Mouse (Mus musculus): ENCODE data around the gene Nsmce4a.
"Not testable (repeated sequence)": the region's sequence is repeated elsewhere in the genome, so short reads cannot be mapped to it uniquely, and the experiment has no call there.

Gene Nsmce4a

DNA sequence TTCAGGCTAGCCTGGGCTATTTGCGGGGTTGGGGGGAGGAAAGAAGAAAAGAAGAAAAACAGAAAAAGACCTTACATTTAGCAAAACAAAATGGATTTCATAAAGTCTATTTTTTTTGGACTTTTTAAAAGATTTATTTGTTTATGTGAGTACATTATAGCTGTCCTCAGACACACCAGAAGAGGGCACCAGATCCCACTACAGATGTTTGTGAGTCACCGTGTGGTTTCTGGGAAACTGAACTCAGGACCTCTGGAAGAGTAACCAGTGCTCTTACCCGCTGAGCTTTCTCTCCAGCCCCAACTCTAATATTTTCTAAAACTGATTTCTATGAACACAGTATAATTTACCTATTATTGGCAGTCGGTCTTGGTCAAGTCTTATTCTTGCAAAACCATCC, 37.7 kb downstream of the Nsmce4a start:
- no peak for DNase-seq (ENCODE audit: low spot score)

DNA sequence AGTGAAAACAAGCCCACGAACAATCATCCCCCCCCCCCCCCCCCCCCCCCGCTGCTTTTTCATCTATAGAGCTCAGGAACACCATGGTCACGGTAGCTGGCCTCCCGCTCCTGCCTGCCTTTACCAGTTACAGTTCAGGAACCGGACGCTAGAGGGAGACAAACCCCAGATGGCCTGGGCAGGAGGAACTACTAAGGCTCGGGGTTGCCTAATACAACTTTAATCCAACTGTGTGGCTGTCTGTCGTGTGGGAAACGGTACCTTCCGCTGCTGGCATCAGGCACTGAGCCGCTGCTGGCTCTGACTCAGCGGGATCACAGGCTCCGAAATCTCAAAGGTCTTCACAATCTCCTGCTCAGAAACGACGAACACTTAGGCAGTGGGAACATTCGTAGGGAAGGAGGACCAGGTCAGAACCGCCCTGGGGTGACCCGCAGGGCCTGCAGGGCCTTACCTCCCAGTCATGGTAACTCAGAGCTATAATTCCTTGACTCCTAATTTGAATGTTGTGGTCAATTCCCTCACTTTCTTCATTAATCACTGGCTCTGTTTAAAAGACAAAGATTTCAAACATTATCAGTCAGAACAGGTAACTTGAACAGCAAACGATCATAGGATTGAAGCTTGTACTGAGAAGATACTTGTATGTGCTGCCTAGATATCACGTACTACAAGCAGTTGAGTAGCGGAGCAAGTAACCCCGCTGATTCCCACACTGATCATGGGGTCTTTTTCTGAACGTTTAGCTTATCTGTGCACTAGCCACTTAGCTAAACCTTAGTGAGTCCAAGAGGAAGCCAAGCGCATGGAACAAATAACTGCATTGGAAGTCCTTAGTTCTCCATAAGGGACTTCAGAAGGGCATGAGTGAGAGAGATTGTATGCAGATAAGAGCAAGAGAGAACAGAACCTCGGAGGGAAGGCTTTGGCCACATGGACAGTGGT, 39.3 kb downstream of the Nsmce4a start:
- peak; percentile 92 for DNase-seq (ENCODE audit: low spot score)

DNA sequence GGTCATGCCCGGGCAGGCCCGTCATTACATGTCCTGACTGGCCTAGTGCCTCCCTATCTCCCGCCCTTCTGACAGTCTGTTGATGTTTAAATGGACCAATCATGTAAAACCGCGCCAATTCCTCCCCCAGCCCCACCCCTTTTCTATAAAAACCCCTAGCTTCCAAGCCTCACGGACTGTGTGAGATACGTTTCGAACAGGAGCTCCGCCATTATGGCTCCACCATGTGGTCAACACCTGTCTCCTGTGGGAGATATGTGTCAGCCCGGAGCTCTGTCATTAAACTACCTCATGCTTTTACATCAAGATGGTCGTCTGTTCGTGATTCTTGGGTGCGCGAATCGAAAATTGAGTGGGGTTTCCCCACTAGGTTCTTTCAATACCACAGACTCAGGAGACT, 41.8 kb downstream of the Nsmce4a start:
- not testable (repeated sequence) for DNase-seq (ENCODE audit: low spot score)

DNA sequence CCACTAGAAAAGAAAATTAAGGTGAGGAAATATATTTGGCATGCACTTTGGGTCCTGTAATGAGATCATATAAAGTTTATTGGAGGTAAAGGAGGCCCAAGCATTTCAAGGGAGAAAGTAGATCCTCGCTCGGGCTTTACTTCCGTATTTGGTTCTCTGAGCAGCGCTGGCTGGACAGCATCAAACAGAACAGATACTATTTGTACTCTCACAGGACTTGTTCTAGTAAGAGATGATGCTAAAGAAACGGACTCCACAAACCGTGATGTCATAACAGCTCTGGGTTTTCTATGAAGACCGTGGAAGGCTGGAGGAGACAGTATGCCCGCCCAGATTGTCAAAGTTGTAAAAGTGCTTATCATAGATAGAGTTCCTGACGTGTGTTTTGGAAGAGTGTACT, 45.6 kb downstream of the Nsmce4a start:
- DNase-seq (ENCODE audit: low spot score), result no peak

DNA sequence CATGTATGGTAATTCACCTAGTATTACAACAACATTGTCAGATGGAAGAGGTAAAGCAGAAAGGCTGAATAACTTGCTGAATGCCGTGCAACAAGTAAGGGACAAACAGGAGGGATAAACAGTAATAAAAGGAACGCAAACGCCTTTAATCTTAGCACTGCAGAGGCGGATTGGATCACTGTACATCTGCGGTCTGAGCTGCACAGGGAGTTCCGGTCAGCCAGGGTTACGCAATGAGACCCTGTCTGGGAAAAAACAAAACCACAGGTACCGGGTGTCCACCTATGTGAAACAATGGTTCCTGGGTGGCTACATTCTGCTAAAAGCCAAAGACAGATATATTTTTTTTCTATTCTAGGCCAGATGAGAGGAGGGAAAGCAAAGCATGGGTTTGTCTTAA, 49.5 kb downstream of the Nsmce4a start:
- DNase-seq (ENCODE audit: low spot score), result no peak

DNA sequence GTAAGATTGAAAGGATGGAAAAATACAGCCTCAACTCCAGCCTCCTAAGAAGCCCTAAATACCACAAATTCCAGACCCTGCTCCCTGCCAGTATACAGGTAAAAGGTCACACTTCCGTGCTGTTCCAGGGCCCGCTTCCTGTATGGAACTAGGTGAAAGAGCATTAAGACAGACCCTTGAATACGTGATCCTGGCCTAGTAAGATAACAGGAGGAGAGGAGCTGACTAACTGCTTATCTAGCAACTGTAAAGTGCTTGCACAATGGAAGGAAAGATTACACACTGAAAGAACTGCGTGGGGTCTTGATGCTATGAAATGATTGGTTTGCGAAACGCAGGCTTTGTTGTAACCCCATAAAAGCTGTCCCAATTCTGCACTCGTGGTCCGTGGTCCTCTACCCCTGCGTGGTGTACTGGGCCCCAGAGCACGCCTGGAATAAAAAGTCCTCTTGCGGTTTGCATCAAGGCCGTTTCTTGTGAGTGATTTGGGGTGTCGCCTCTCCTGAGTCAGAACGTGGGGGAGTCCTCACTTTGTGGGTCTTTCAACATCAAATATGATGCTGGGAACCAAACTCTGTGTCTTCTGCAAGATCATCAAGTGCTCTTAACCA, 52.0 kb downstream of the Nsmce4a start:
- no peak for DNase-seq (ENCODE audit: low spot score)

DNA sequence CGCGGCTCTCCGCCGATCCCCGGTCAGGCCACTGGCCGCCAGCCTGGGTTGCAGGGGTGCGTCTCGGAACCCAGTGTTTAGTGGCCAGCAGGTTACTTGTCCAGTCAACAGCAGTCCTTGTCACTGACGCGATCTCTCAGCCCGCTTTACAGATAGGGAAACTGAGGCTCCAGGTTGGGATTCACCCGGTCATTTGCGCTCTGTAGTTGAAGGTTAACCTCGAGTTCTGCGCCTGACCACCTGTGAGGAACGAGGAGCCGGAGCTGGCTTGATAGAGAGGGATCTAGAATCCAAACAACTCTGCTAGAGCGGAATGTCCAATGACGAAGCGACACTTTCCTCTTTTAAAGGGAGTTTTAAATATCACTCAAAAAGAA, 52.9 kb downstream of the Nsmce4a start, which contains the start of gene Ate1:
TSS of gene Ate1 (minus strand) at position 321 of the 377 bp plus-strand sequence.
- no peak for DNase-seq (ENCODE audit: low spot score)

DNA sequence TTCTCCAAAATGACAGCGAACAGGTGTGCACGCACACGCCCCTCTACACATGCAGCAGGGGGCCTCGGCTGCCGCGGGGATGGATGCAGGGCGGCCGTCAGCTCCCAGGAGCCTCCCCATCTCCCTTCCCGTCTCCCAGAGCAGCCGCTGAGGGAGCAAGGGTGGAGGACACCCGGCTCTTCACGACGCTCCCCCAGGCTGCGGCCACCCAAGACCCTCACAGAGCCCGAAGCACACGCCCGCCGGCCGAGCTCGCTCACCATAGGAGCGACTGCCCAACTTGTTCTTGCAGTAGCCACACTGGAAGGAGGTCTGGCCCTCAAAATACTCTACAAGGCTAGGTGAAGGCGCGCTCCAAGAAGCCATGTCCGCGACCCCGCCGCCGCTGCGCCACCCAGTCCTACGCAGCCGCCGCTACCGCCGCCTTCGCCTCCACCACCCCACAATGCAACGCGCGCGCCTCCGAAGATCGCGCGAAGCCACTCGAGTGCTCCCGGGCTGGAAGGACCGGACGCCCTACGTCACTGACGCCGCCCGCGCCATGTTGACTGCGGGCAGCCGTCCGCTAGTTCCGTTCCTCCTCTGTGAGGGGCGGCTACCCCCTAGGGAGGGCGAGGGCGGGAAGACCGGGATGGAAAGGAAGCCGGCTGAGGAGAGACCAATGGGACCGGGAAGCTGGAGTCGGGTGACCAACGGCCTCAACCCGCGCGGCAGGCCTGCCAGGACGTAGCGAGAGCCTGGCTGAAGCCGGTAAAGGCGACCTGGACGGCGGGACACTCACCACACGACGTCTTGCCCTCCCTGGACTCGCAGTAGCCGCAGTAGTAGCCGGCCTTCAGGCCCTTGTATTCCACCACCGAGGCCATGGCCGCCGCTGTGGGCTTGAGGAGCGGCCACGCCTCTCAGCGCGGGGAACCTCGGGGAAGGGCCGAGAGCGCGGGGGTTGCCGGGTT, 53.5 kb downstream of the Nsmce4a start:
- peak; percentile 98 for DNase-seq (ENCODE audit: low spot score)

DNA sequence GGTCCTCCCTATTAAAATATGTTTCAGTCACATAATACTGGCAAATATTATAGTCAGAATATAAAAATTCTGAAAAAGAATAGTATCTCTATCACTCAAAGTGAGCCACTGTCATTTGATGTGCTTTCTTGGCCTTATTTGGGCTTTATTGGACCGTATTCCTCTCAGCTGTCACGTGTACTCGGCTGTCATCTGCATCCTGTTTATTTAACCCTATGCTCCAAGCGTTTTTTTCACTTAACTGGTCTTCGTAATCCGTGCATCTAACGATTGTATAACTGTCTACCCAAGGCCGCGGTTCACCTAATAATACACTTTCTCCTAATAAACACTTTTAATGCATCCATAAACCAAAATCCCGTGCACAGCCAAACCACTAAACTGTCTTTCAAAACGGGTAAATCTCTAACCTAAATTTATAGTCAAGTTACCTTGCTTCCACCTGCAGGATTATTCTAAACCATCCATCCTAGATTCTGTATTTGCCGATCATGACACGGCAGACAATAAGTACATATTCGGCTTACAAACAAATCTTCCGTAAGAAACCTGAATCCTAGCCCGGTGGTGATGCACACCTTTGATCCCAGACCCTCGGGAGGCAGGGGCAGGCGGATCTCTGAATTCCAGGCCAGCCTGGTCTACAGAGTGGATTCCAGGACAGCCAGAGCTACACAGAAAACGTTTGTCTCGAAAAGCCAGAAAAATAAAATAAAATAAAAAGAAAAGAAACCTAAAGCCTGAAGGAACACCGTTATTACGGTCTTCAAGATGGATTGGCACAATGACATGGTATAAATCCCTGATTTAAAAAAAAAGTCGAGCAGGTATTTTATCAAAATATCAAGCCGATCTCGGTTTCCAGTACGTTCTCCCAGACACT, 54.5 kb downstream of the Nsmce4a start:
- no peak for DNase-seq (ENCODE audit: low spot score)

DNA sequence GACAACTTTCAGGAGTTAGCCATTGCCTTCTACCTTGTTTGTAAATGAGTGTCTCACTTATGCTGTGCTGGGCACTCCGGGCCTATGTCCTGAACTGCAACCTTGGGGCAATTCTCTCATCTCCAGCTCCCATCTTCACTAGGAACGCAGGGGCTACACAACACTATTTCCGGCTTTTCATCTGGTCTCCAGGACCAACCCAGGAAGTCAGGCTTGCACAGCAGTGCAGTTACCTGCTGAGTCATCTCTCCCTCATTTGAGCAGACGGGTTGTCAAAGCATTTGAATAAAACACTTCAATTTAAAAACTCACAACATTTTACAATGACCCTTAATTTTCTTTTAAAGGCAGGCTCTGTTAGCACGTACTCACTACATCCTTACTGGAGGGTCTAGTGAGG, 62.7 kb downstream of the Nsmce4a start:
- no peak for DNase-seq (ENCODE audit: low spot score)

DNA sequence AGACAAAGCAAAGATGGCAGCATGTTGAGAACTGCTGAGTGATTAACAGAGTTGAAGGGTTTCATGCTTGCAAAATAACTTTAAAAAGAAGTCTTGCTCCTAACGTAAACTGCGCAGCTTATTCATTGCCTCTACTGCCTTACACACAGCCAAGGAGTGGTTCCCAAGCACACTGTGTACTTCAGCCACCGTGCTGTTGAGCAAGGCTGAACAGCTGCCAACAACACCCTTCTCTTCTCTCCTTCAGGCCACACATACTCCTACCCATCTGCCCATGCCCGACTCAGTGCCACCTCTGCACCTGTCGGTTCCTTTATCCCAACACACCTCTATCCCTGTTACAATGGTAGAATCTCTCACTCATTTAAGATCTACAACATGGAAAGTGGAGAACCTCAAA, 69.9 kb downstream of the Nsmce4a start:
- DNase-seq (ENCODE audit: low spot score), result no peak

DNA sequence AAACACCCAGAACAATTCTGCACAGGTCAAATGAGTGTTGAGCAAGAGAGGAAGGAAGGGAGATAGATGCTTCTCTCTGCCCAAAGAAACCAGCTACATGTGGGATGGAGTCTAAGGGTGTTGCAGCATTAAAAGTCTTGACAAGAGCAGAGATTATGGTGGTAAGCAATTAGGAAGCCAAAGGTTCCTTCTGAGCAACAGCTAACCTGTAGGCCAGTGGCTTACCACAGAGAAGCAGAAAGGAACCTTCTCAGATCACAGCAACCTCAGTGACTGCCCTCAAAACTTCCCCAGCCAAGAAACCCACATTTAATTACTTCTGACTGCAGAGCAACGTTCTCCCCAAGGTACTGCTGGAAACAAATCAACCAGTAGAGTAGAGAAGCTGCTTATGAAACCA, 71.4 kb downstream of the Nsmce4a start:
- no peak for DNase-seq (ENCODE audit: low spot score)

DNA sequence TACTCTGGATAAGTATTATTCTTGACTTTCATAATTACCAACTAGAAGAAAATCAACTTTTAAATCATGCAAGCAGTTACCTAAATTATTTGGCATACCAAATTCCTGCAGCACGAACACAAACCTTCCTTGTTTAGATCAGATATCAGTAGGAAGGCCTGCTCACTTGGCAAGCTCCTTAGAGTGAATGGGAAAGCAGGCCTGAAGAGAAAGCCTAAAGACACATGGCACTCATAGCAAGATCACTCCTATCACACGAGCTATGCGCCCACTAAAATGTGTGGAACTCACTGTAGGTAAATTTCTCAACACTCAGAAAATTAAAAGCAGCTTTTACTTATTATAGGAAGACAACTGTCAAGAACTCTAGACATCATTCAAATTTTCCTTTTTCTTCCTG, 79.6 kb downstream of the Nsmce4a start:
- DNase-seq (ENCODE audit: low spot score), result no peak

DNA sequence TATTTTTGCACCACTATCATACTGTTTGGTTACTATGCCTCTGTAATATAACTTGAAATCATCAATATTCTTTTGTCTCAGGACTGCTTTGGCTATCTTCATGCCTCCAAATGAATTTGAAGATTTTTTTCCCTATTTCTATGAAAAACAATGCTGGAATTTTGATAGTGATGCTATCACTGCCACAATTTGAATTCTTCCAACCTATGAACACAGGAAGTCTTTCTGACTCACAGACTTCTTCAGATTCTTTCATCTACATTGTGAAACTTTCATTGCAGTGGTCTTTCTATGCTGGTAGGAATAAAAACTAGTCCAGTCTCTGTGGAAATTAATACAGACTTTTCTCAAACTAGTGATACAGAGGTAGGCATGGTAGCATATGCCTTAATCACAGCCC, 80.9 kb downstream of the Nsmce4a start:
- no peak for DNase-seq (ENCODE audit: low spot score)

Data from urinary bladder, postnatal 14 days (tissue).